Mouse (Mus musculus): Measurements from ENCODE around the gene Rusc2.

DNA sequence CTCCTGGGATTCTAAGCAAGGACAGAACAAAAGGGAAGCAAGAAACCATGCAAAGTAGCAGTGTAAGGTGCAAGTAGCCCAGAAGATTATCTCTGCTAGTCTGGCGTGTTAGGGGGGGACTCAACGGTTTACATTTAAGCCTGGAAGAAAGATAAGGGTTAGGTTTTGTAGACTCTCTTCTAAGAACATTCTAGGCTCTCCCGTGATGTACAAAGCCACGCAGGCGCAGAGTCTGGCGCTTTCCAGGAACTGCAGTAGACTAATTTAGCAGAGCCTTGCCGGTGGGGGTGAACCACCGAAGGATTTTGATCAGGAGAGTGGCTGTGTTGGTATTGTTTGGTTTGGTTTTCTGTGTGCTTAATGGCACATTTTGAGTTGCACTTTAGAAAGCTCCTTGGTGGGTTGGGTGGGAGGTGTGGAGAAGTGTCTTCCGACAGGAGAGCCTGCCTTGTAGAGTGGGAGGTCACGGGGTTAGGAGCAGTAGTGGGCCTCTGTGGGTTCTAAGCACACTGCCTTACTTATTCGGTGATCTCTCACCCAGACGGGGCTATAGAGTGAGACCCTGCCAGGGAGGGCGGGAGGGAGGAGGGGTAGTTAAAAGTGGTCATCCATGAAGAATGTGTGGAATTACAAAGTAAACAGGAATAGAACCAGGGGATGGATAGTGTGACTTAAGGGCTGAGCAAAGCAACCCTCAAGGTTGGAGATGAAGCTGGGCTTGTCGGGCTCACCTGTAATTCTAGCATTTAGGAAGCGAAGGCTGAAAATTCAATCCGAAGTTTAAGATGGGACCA lies 35.7 kb downstream of the Rusc2 start:
- no peak for TF ChIP-seq POLR2A (IDR thresholded peaks at IDR 0.05; ENCODE audit: borderline replicate concordance, extremely low read depth, insufficient read depth, insufficient read length, poor library complexity, severe bottlenecking)
- TF ChIP-seq CTCF (IDR thresholded peaks at IDR 0.05; ENCODE audit: borderline replicate concordance, extremely low read depth, insufficient read depth, insufficient read length): no peak

Data from brain, embryonic 14.5 days (tissue).